Comparison of ENCODE assay signal across 17 mouse cellular contexts in genomic region chr13:46945256-46945655, GRCm38 (mm10).
"Had no signal": no experiment of that assay in that cellular context is flagged by ENCODE, and none has a peak within 500 bp of the region (broad histone marks: within the 10 kb centered on the region; RNA-seq: fewer than 3 reads in every experiment).

No protein-coding gene starts in this region.

- H3K4me1 ChIP-seq: lung, embryonic 15.5 days; neural tube, embryonic 15.5 days had no signal

- H3K36me3 ChIP-seq: limb, embryonic 15.5 days; liver, embryonic 13.5 days; lung, embryonic 15.5 days; midbrain, embryonic 12.5 days; neural tube, embryonic 15.5 days had no signal

- H3K4me2 ChIP-seq: limb, embryonic 15.5 days; liver, embryonic 13.5 days; lung, embryonic 15.5 days; midbrain, embryonic 12.5 days; neural tube, embryonic 15.5 days had no signal

- H3K9ac ChIP-seq: limb, embryonic 15.5 days; liver, embryonic 13.5 days; liver, postnatal 0 days; lung, embryonic 15.5 days; midbrain, embryonic 12.5 days; neural tube, embryonic 15.5 days had no signal

- H3K9me3 ChIP-seq: limb, embryonic 15.5 days; liver, embryonic 13.5 days; lung, embryonic 15.5 days; midbrain, embryonic 12.5 days; neural tube, embryonic 15.5 days had no signal

- ATAC-seq: liver, postnatal 0 days had no signal

- DNase-seq: kidney, adult 9 months; kidney, postnatal 4 days; liver, embryonic 13.5 days; liver, postnatal 0 days; lung, postnatal 14 days; right cerebral cortex, adult 18-20 months; right cerebral cortex, postnatal 25 days; thymus, postnatal 14 days had no signal

- H3K4me3 ChIP-seq: left cerebral cortex, adult 2 months; limb, embryonic 15.5 days; liver, embryonic 13.5 days; lung, embryonic 15.5 days; megakaryocyte, embryonic 14.5 days; midbrain, embryonic 12.5 days; neural tube, embryonic 15.5 days had no signal

- H3K27me3 ChIP-seq: limb, embryonic 15.5 days; liver, embryonic 13.5 days; lung, embryonic 15.5 days; midbrain, embryonic 12.5 days; neural tube, embryonic 15.5 days had no signal

- H3K27ac ChIP-seq: kidney, postnatal 0 days; left cerebral cortex, adult 2 months; limb, embryonic 15.5 days; liver, embryonic 13.5 days; lung, embryonic 15.5 days; macrophage; midbrain, embryonic 12.5 days; neural tube, embryonic 15.5 days; stomach, postnatal 0 days had no signal
